Mouse (Mus musculus): ENCODE data around the gene Son.
A peak's percentile ranks its signal among the peaks of the same experiment; 100 is the strongest.

The Son gene

DNA sequence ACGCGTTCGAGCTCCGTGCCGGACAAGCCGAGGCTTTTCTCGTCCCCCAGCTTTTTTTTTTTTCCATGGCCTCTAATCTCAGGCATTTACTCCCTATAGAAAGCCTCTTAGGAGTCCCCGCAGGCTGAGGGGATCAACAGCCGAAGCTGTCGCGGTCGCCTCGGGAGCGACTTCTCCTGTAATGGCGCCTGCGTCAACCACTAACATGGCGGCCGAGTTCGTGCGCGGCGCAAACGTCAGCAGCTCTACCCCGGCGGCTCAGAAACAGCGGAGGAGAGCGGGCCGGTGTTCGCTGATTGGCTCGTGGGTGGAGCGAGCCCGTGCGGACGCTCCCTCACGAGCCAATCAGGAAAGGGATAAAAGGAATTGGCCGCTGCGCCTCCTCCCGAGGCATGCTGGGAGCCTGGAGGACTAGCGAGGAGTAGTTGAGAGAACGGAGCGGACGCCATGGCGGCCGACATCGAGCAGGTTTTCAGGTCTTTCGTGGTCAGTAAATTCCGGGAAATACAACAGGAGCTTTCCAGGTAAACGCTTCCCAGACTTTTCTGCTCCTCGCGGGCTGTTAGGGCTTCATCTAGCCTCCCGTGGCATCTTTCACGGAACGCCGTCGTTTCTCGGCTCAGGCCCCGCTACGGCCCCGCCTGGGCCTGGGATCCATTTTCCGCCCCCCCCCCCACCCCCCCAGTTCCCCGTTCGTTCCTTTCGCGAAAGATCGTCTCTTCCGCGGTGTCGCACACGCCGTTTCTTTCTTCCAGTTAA lies at the start of gene Son:
Gene Son (plus strand): TSS at position 46 of the 759 bp plus-strand sequence.
- DNase-seq: peak; percentile 96

DNA sequence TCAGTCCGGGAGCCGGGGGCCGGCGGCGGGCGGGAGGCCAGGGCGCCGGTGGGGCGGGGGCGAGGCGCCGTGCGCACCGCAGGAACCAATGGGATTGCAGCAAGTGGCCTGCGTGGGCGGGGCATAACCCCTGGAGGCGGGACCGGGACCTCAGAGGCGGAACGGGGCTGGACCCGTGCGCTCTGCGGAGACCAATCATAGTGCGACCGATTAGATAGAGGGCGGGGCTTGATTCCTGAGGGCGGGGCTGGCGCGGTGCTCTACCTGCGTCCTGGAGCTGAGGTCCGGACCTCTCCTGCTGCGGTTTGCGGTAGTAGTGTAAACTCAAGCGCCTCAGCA lies 49.7 kb upstream of the Son start, which contains the start of gene Tmem50b:
Gene Tmem50b (minus strand): TSS at position 129 of the 339 bp plus-strand sequence.
- peak; percentile 100 for DNase-seq

DNA sequence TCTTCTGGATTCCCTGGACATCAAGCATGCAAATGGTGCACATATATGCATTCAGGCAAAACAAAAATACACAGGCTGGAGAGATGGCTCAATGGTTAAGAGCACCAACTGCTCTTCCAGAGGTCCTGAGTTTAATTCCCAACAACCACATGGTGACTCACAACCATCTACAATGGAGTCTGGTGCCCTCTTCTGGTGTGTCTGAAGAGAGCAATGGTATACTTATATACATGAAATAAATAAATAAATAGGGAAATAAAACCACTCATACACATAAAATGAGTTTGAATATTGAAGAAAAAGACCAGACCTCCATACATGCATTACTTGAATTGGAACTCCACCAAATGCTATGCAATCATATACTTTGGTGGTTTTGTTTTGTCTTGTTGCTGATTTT lies 48.1 kb upstream of the Son start:
- no peak for DNase-seq

DNA sequence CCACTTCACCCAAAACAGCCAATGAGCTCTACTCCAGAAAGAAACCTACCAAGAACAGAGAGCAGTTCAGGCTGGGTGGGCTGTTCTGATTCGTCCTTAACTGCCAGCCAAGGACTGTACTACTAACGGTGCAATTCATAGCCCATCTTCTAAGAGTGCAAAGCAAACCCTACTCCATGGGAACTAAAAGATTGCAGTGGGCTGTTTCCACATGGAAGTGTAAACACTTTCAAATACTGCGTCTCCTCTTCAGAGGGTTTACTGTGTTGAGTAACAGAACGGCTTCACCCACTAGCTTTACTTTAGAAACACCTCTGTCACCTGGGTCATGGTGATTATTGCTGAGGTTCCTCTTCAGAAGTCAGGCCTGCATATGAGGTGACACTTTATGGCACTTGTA lies 46.2 kb upstream of the Son start:
- DNase-seq: no peak

DNA sequence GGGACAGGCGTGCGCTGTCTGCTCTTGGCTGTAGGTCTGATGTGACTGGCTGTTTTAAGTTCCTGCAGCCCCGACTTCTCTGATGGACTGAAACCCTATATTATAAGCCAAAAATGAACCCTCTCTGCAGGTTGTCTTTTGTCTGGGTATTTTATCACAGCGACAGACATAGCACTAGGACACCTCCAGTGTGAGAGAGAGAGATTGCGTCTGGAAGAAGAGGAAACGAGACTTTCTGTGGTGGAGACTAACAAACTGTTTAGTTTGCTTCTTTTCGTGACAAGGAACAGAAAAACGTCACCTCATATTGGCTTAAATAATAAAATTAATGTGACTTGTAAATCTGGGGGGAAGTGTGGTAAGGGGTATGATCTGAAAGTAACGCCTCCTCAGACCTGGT lies 45.6 kb upstream of the Son start:
- no peak for DNase-seq

GRCm38 (mm10) chr16:91605156-91605555 lies 42.1 kb upstream of the Son start:
- DNase-seq: no peak

- DNase-seq: no peak
Measured at GRCm38 (mm10) chr16:91606958-91607357, 40.3 kb upstream of the Son start.

GRCm38 (mm10) chr16:91609501-91610245 lies 37.6 kb upstream of the Son start:
- DNase-seq: no peak

DNA sequence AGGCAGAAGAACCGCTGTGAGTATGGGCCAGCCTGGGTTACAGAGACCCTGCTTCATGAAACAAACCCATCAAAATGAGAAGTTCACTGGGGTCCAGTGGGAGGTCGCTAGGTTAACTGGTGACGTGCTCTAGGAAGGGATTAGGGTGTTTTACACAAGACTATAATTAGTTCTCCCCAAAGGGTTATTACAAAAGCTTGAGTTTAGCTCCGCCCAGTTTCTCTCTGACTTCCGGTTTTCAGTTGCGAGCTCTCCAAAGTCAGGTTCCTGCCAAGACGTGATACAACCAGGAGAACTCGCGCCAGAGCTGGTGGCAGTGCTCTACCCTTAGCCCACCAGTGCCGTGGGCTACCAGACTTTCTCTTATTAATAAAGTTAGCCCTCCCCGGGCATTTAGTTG lies 36.1 kb upstream of the Son start:
- no peak for DNase-seq

- no peak for DNase-seq
Measured at GRCm38 (mm10) chr16:91612525-91612924, 34.8 kb upstream of the Son start.

DNA sequence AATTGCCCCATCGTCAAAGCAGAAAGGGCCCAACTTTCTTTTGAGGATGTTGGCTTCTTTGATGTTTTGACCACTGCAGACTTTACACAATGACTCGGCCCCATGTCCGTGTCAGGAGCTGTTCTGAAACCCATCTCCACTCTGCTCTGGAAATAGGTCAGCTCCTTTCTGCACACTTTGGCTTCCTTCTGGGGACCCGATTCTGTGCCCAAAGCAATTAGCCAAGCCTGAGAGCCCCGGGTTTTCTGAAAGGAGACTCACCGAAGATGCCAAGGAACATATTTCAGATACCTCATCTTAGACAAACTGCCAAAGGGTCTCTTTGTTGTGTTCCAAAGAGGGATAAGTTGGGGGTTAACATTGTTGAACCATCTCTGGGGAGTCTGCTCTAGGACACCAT lies 32.8 kb upstream of the Son start:
- no peak for DNase-seq

DNA sequence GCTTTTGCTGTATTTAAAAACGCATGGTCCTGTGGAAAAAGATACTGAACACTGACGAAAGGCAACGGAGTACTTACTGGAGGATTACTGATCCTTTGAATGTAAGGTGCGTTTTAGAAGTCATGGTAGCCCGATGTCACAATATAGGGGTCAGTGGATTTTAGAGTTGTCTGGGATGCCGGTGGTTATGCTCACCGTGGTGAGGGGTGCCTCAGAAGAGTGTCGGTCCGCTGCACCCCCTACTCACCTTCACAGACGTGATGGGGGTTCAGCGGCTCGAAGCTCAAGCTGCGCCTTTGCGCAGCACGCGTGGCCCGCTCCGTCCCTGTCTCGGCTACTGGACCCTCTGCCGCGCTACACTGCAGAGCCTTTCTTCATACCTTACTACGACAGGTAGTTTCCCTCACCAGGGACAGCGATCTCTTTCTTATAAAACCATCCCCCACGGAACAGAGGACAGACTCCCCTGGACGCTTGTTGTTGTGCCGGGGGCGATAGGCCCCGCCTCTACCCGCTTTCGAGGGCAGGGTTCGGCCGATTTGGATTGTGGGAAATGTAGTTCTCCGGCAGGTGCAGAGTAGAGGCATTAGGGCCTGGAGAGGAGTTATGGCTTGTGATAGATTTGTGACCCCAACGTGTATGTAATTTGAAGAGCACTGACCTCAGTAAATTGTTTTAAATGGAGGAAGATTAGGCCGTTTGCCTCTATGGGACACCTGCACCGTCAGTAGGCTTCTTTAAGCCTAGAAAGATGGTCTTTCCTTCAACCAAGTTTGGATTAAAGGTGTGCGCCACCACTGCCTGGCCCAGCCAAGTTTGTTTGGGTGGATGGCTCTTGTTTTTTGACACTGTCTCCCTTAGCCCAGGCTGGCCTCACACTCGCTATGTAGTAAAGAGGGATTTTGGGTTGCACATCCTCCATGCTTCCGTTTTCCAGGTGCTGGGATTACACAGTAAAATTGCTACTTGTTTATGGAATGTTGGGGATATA lies 28.5 kb upstream of the Son start, which contains the start of gene Dnajc28:
Gene Dnajc28 (minus strand): TSS at position 516 of the 991 bp plus-strand sequence.
- peak; percentile 88 for DNase-seq

DNA sequence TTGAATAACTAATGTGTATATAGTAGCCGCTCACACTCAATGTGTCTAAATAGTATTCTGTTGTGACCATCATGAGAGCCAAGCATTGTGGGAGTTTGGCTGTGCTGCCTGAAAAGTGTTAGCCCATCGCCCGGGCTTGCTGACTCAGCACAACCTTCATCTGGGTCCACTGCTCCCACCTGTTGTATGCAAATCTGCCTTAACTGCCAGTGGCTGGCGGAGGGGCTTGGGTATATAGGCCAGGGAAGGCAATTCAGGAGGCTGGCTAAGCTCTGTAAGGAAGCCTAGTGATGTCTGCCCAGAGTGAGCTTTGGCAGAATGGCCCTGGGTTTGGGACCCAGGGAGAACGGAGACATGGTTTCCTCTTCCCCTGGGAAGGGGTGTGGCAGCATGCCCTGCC lies 27.1 kb upstream of the Son start:
- DNase-seq: no peak

- no peak for DNase-seq
Measured at GRCm38 (mm10) chr16:91620991-91621390, 26.3 kb upstream of the Son start.

DNA sequence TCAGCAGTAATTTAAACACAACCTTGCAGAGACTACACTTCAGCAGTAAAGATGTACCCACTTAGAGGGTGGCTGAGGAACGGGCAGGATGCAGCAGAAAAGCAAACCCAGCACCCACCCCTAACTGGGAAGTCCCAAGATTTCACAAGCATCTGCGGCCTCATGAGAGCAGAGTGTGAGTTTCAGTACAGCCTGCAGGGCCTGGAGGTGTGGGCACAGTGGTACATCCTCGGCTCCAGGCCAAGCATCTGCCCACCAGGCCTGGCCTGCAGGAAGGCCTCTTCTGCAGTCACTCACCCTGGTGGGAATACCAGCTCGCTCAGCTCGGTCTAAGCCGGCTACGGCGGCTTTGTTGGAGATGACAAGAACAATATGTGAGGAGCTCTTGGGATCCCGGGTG lies 24.2 kb upstream of the Son start:
- no peak for DNase-seq

DNA sequence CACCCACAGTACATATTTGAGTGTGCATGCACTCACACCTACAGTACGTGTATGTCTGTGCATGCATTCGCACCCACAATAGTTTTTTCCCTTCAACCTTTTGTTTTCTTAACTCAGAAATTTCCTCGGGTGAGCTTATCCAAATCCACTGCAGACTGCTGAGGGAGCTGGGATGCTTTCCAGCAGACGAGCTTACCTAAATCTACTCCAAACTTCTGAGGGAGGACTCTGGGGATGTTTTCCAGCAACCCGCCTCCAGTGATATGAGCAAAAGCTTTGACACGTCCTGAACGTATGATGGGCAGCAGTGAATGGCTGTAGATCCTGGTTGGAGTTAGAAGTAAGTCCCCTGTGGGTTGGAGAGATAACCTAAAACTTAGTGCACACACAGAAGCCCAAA lies 19.5 kb upstream of the Son start:
- DNase-seq: no peak

DNA sequence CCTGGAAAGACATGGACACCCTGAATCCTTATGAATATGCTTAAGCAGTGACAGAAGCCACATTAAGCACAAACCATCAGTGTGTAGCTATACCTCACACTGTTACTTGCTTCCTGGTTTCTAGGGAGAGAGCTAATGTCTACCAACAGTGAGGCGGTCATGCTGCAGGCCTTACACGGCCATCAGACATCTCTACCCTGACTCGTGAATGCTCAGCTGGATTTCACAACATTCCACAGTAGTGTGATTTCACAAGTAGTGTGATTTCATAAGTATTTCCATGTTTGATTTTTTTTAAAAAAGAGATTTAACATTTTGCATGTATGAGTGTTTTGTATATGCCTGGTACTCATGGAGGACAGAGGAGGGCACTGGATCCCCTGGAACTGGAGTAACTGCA lies 18.6 kb upstream of the Son start:
- no peak for DNase-seq

- DNase-seq: no peak
Measured at GRCm38 (mm10) chr16:91629749-91630148, 17.6 kb upstream of the Son start.

GRCm38 (mm10) chr16:91630584-91630983 lies 16.7 kb upstream of the Son start:
- no peak for DNase-seq

DNA sequence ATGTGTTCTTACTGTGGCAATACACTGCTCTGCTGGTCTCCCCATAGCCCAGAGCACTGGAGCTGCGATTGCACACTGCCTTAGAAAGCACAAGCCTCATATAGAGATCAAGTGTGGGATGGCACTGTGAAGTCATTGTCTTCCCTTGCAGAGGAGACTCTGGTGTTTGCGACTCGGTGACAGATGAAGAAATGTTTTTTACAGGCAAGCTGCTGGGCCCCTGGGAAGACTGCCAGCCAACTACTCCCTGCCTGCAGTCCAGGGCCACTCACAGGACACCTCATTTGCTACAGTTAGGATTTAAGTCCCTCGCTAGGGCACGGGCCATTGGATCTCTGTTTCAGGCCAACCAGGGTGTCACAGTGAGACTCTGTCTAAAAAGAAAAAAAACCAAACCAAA lies 14.9 kb upstream of the Son start:
- DNase-seq: no peak

- DNase-seq: no peak
Measured at GRCm38 (mm10) chr16:91632940-91633339, 14.4 kb upstream of the Son start.

GRCm38 (mm10) chr16:91633641-91634040 lies 13.7 kb upstream of the Son start:
- DNase-seq: no peak

GRCm38 (mm10) chr16:91639161-91639560 lies 8.1 kb upstream of the Son start:
- DNase-seq: no peak
